Mouse (Mus musculus): ENCODE measurements around the gene Gm20388. TPM values are rescaled to one million over a fixed set of nuclear protein-coding genes. Genes with fewer than 3 reads are reported as not detected.

The Gm20388 gene
- polyA plus RNA-seq, 1 experiment from 2014 or later, result not detected

GRCm38 (mm10) chr8:120307103-120307502 is 396.5 kb downstream of the Gm20388 start:
- Histone ChIP-seq H3K27me3 (ENCODE audit: control insufficient read depth, insufficient read depth, low read length) (no peaks in the 10 kb centered on the region), H3K27ac (replicated peaks) (no peak overlapping the region), H3K9ac (ENCODE audit: low read length) (no peak overlapping the region), H3K4me2 (replicated peaks; ENCODE audit: low read depth) (no peak overlapping the region), H3K4me3 (ENCODE audit: low read depth, low read length) (no peak overlapping the region), H3K9me3 (ENCODE audit: control insufficient read depth, low read length) (no peaks in the 10 kb centered on the region), H3K36me3 (ENCODE audit: control insufficient read depth, insufficient read depth, low read length) (no peaks in the 10 kb centered on the region), H3K4me1 (replicated peaks; ENCODE audit: control insufficient read depth, insufficient read depth) (0 out of 2 replicates have a peak, but pooled peaks cover 3% of the 10 kb centered on the region)
- no peak for DNase-seq (ENCODE audit: low spot score)
- TF ChIP-seq EP300 (optimal IDR thresholded peaks at IDR 0.05), result no peak
- TF ChIP-seq CTCF (IDR thresholded peaks at IDR 0.05; ENCODE audit: low read depth), result no peak
- ATAC-seq (ENCODE audit: low FRiP score, low TSS enrichment), result no peak
- WGBS, result 47% methylated on average over 16 of the region's 16 CpGs

GRCm38 (mm10) chr8:120307528-120307927 is 396.9 kb downstream of the Gm20388 start:
- DNase-seq (ENCODE audit: low spot score), result no peak
- Histone ChIP-seq H3K4me3 (ENCODE audit: low read depth, low read length) (no peak overlapping the region), H3K9ac (ENCODE audit: low read length) (no peak overlapping the region), H3K27ac (replicated peaks) (no peak overlapping the region; the same call in 1 of the 2 replicates), H3K9me3 (ENCODE audit: control insufficient read depth, low read length) (no peaks in the 10 kb centered on the region), H3K4me1 (replicated peaks; ENCODE audit: control insufficient read depth, insufficient read depth) (0 out of 2 replicates have a peak, but pooled peaks cover 3% of the 10 kb centered on the region), H3K4me2 (replicated peaks; ENCODE audit: low read depth) (no peak overlapping the region), H3K27me3 (ENCODE audit: control insufficient read depth, insufficient read depth, low read length) (no peaks in the 10 kb centered on the region), H3K36me3 (ENCODE audit: control insufficient read depth, insufficient read depth, low read length) (no peaks in the 10 kb centered on the region)
- TF ChIP-seq CTCF (IDR thresholded peaks at IDR 0.05; ENCODE audit: low read depth) (no peak), EP300 (optimal IDR thresholded peaks at IDR 0.05) (no peak)
- WGBS, result 62% methylated on average over 11 of the region's 11 CpGs
- ATAC-seq (ENCODE audit: low FRiP score, low TSS enrichment), result no peak

- H3K9me3 ChIP-seq (ENCODE audit: control insufficient read depth, low read length), result no peaks in the 10 kb centered on the region
- no peak overlapping the region for H3K4me3 ChIP-seq (ENCODE audit: low read depth, low read length)
- H3K27me3 ChIP-seq (ENCODE audit: control insufficient read depth, insufficient read depth, low read length), result no peaks in the 10 kb centered on the region
- H3K27ac ChIP-seq (replicated peaks), result peak overlapping the region; percentile 46
- DNase-seq (ENCODE audit: low spot score) (no peak), ATAC-seq (ENCODE audit: low FRiP score, low TSS enrichment) (no peak)
- TF ChIP-seq EP300 (optimal IDR thresholded peaks at IDR 0.05) (no peak), CTCF (IDR thresholded peaks at IDR 0.05; ENCODE audit: low read depth) (no peak)
- H3K4me2 ChIP-seq (replicated peaks; ENCODE audit: low read depth), result no peak overlapping the region
- no peaks in the 10 kb centered on the region for H3K36me3 ChIP-seq (ENCODE audit: control insufficient read depth, insufficient read depth, low read length)
- no peak overlapping the region for H3K9ac ChIP-seq (ENCODE audit: low read length)
- 0 out of 2 replicates have a peak, but pooled peaks cover 3% of the 10 kb centered on the region for H3K4me1 ChIP-seq (replicated peaks; ENCODE audit: control insufficient read depth, insufficient read depth)
- WGBS, result 67% methylated on average over 8 of the region's 8 CpGs
These were observed 397.5 kb downstream of the Gm20388 start for GRCm38 (mm10) chr8:120308131-120308530.

GRCm38 (mm10) chr8:120308553-120308952 is 397.9 kb downstream of the Gm20388 start:
- ATAC-seq (ENCODE audit: low FRiP score, low TSS enrichment), result no peak
- DNase-seq (ENCODE audit: low spot score), result no peak
- no peaks in the 10 kb centered on the region for H3K27me3 ChIP-seq (ENCODE audit: control insufficient read depth, insufficient read depth, low read length)
- H3K36me3 ChIP-seq (ENCODE audit: control insufficient read depth, insufficient read depth, low read length), result no peaks in the 10 kb centered on the region
- 35% methylated on average over 9 of the region's 9 CpGs for WGBS
- H3K9me3 ChIP-seq (ENCODE audit: control insufficient read depth, low read length), result no peaks in the 10 kb centered on the region
- no peak overlapping the region for H3K4me3 ChIP-seq (ENCODE audit: low read depth, low read length)
- H3K9ac ChIP-seq (ENCODE audit: low read length), result no peak overlapping the region
- no peak overlapping the region for H3K4me2 ChIP-seq (replicated peaks; ENCODE audit: low read depth)
- H3K4me1 ChIP-seq (replicated peaks; ENCODE audit: control insufficient read depth, insufficient read depth), result 0 out of 2 replicates have a peak, but pooled peaks cover 3% of the 10 kb centered on the region
- H3K27ac ChIP-seq (replicated peaks), result peak overlapping the region; percentile 46
- no peak for TF ChIP-seq CTCF (IDR thresholded peaks at IDR 0.05; ENCODE audit: low read depth)
- no peak for TF ChIP-seq EP300 (optimal IDR thresholded peaks at IDR 0.05)

- no peak for TF ChIP-seq EP300 (optimal IDR thresholded peaks at IDR 0.05)
- no peak for TF ChIP-seq CTCF (IDR thresholded peaks at IDR 0.05; ENCODE audit: low read depth)
- H3K9me3 ChIP-seq (ENCODE audit: control insufficient read depth, low read length), result no peaks in the 10 kb centered on the region
- 0 out of 2 replicates have a peak overlapping the region, but pooled peaks have one; percentile 8 for H3K4me2 ChIP-seq (replicated peaks; ENCODE audit: low read depth)
- H3K27me3 ChIP-seq (ENCODE audit: control insufficient read depth, insufficient read depth, low read length), result no peaks in the 10 kb centered on the region
- 58% methylated on average over 18 of the region's 18 CpGs for WGBS
- peak overlapping the region; percentile 46; the same call in 1 of the 2 replicates for H3K27ac ChIP-seq (replicated peaks)
- no peaks in the 10 kb centered on the region for H3K36me3 ChIP-seq (ENCODE audit: control insufficient read depth, insufficient read depth, low read length)
- ATAC-seq (ENCODE audit: low FRiP score, low TSS enrichment), result peak; percentile 53; the same call in 1 of the 2 replicates
- DNase-seq (ENCODE audit: low spot score), result peak; percentile 48
- no peak overlapping the region for H3K9ac ChIP-seq (ENCODE audit: low read length)
- H3K4me1 ChIP-seq (replicated peaks; ENCODE audit: control insufficient read depth, insufficient read depth), result 0 out of 2 replicates have a peak, but pooled peaks cover 3% of the 10 kb centered on the region
- no peak overlapping the region for H3K4me3 ChIP-seq (ENCODE audit: low read depth, low read length)
These were observed 398.7 kb downstream of the Gm20388 start for GRCm38 (mm10) chr8:120309326-120309725.

GRCm38 (mm10) chr8:120310063-120310462 is 399.4 kb downstream of the Gm20388 start:
- Histone ChIP-seq H3K9me3 (ENCODE audit: control insufficient read depth, low read length) (no peaks in the 10 kb centered on the region), H3K9ac (ENCODE audit: low read length) (no peak overlapping the region), H3K4me3 (ENCODE audit: low read depth, low read length) (no peak overlapping the region), H3K4me1 (replicated peaks; ENCODE audit: control insufficient read depth, insufficient read depth) (0 out of 2 replicates have a peak, but pooled peaks cover 3% of the 10 kb centered on the region), H3K36me3 (ENCODE audit: control insufficient read depth, insufficient read depth, low read length) (no peaks in the 10 kb centered on the region), H3K4me2 (replicated peaks; ENCODE audit: low read depth) (no peak overlapping the region), H3K27ac (replicated peaks) (no peak overlapping the region), H3K27me3 (ENCODE audit: control insufficient read depth, insufficient read depth, low read length) (no peaks in the 10 kb centered on the region)
- ATAC-seq (ENCODE audit: low FRiP score, low TSS enrichment), result no peak
- TF ChIP-seq EP300 (optimal IDR thresholded peaks at IDR 0.05) (no peak), CTCF (IDR thresholded peaks at IDR 0.05; ENCODE audit: low read depth) (no peak)
- DNase-seq (ENCODE audit: low spot score), result no peak
- WGBS, result 59% methylated on average over 5 of the region's 5 CpGs
